Mouse (Mus musculus) hindbrain, embryonic 10.5 days (tissue): ENCODE results near the gene Erbb3. TPM values are rescaled to one million over a fixed set of nuclear protein-coding genes. Genes with fewer than 3 reads are reported as not detected.
"Not testable (repeated sequence)": the region's sequence is repeated elsewhere in the genome, so short reads cannot be mapped to it uniquely, and the experiment has no call there.

ENCODE experiments used
- DNase-seq: peaks from one replicate; pipeline ENCODE4 v3.0.0-alpha.2; 2017; ENCODE audit warnings: low spot score
- H3K27ac ChIP-seq: fragments of 300-500 bp; sonication (generic); 2 replicates; pipeline ENCODE4 v1.5.1; 2016; ENCODE audit warnings: mild to moderate bottlenecking, moderate library complexity
- H3K27me3 ChIP-seq: fragments of 300-500 bp; sonication (generic); 2 replicates; pipeline ENCODE4 v1.6.1; 2016; ENCODE audit warnings: mild to moderate bottlenecking; ENCODE audit not compliant: poor library complexity, insufficient read depth, severe bottlenecking
- H3K36me3 ChIP-seq: fragments of 300-500 bp; sonication (generic); 2 replicates; pipeline ENCODE4 v1.6.1; 2016; ENCODE audit warnings: mild to moderate bottlenecking, moderate library complexity
- H3K4me1 ChIP-seq: fragments of 300-500 bp; sonication (generic); replicated peaks from 2 replicates; pipeline ENCODE4 v1.6.1; 2016; ENCODE audit warnings: mild to moderate bottlenecking
- H3K4me3 ChIP-seq: fragments of 300-500 bp; sonication (generic); 2 replicates; pipeline ENCODE4 v1.5.1; 2016; ENCODE audit warnings: mild to moderate bottlenecking, moderate library complexity
- H3K9me3 ChIP-seq: fragments of 300-500 bp; sonication (generic); 2 replicates; pipeline ENCODE4 v1.6.1; 2016; ENCODE audit warnings: mild to moderate bottlenecking, moderate library complexity
- WGBS: fragments of 180-500 bp; shearing (Covaris S2); methylation state at CpG from one replicate; pipeline ENCODE4 v1.1.7; 2016; 5-methylcytosine and 5-hydroxymethylcytosine counted together
- polyA plus RNA-seq: library from polyadenylated mRNA; unstranded; fragments of >200 nt; fragmentation: Nextera tagmentation; extraction: Ambion mirVana; gene quantifications from 2 replicates; pipeline ENCODE4 v1.2.1, GENCODE M21; 2016

Erbb3 gene
- polyA plus RNA-seq, 1 experiment from 2014 or later = 5.0 TPM

GRCm38 (mm10) chr10:128578330-128578729 lies 11.1 kb downstream of the Erbb3 start:
- WGBS = 80% methylated on average over 11 of the region's 11 CpGs
- Histone ChIP-seq H3K27ac (no peak overlapping the region), H3K36me3 (peaks cover 3% of the 10 kb centered on the region; the same call in 1 of the 2 replicates), H3K4me1 (no peaks in the 10 kb centered on the region; the same call in 1 of the 2 replicates), H3K9me3 (0 out of 2 replicates have a peak, but pooled peaks cover 2% of the 10 kb centered on the region), H3K27me3 (peaks cover 7% of the 10 kb centered on the region; the same call in 1 of the 2 replicates), H3K4me3 (no peak overlapping the region)
- DNase-seq = no peak

- H3K4me3 ChIP-seq = no peak overlapping the region
- 0 out of 2 replicates have a peak, but pooled peaks cover 2% of the 10 kb centered on the region for H3K9me3 ChIP-seq
- WGBS = 94% methylated on average over 2 of the region's 2 CpGs
Observed at GRCm38 (mm10) chr10:128575063-128575462, 14.4 kb downstream of the Erbb3 start.

GRCm38 (mm10) chr10:128565788-128566531 lies 23.5 kb downstream of the Erbb3 start, which contains the start of gene Pa2g4:
Pa2g4 (minus strand) TSS chr10:128565987.
- Histone ChIP-seq H3K9me3 (no peaks in the 10 kb centered on the region), H3K27me3 (no peaks in the 10 kb centered on the region), H3K4me3 (peak within 1 kb of the TSS; percentile 98), H3K4me1 (peaks cover 31% of the 10 kb centered on the region), H3K36me3 (peaks cover 31% of the 10 kb centered on the region), H3K27ac (peak within 1 kb of the TSS; percentile 94)
- WGBS = under 1% methylated on average over 58 of the region's 58 CpGs
- DNase-seq = peak; percentile 100

More at GRCm38 (mm10) chr10:128575063-128575462, 14.4 kb downstream of the Erbb3 start:
- Histone ChIP-seq H3K36me3 (peaks cover 3% of the 10 kb centered on the region; the same call in 1 of the 2 replicates), H3K27ac (no peak overlapping the region), H3K4me1 (no peaks in the 10 kb centered on the region; the same call in 1 of the 2 replicates), H3K27me3 (no peaks in the 10 kb centered on the region)
- no peak for DNase-seq

- WGBS = under 1% methylated on average over 46 of the region's 46 CpGs
- Histone ChIP-seq H3K27ac (peak overlapping the region; percentile 94), H3K36me3 (peaks cover 37% of the 10 kb centered on the region), H3K4me3 (peak overlapping the region; percentile 98), H3K27me3 (no peaks in the 10 kb centered on the region), H3K4me1 (peaks cover 31% of the 10 kb centered on the region), H3K9me3 (no peaks in the 10 kb centered on the region)
- DNase-seq = peak; percentile 61
Observed at GRCm38 (mm10) chr10:128565206-128565787, 24.2 kb downstream of the Erbb3 start.

- Histone ChIP-seq H3K27ac (no peak overlapping the region), H3K9me3 (no peaks in the 10 kb centered on the region), H3K4me1 (peaks cover 31% of the 10 kb centered on the region), H3K27me3 (no peaks in the 10 kb centered on the region), H3K36me3 (peaks cover 55% of the 10 kb centered on the region), H3K4me3 (peak overlapping the region; percentile 98)
- WGBS = 95% methylated on average over 6 of the region's 6 CpGs
- DNase-seq = no peak
Observed at GRCm38 (mm10) chr10:128563544-128563943, 25.9 kb downstream of the Erbb3 start.

- H3K36me3 ChIP-seq = peaks cover 55% of the 10 kb centered on the region
- H3K4me3 ChIP-seq = no peak overlapping the region
- H3K4me1 ChIP-seq = no peaks in the 10 kb centered on the region
- no peak overlapping the region for H3K27ac ChIP-seq
- WGBS = 84% methylated on average over 6 of the region's 6 CpGs
- H3K27me3 ChIP-seq = no peaks in the 10 kb centered on the region
- no peak for DNase-seq
- H3K9me3 ChIP-seq = no peaks in the 10 kb centered on the region
Observed at GRCm38 (mm10) chr10:128556963-128557362, 32.5 kb downstream of the Erbb3 start.

- Histone ChIP-seq H3K36me3 (peaks cover 49% of the 10 kb centered on the region), H3K4me1 (no peaks in the 10 kb centered on the region), H3K27me3 (no peaks in the 10 kb centered on the region), H3K27ac (no peak overlapping the region), H3K4me3 (no peak overlapping the region), H3K9me3 (no peaks in the 10 kb centered on the region)
- DNase-seq = no peak
Observed at GRCm38 (mm10) chr10:128556286-128556685, 33.2 kb downstream of the Erbb3 start.

- H3K4me1 ChIP-seq, H3K27ac ChIP-seq, H3K4me3 ChIP-seq, DNase-seq, H3K9me3 ChIP-seq, H3K27me3 ChIP-seq: not testable (repeated sequence)
- peaks cover 41% of the 10 kb centered on the region for H3K36me3 ChIP-seq
- 93% methylated on average over 1 of the region's 1 CpGs for WGBS
Observed at GRCm38 (mm10) chr10:128555567-128555966, 33.9 kb downstream of the Erbb3 start.

- not testable (repeated sequence) for H3K27me3 ChIP-seq, H3K4me3 ChIP-seq, H3K36me3 ChIP-seq, H3K9me3 ChIP-seq, DNase-seq, H3K27ac ChIP-seq
- peaks cover 19% of the 10 kb centered on the region for H3K4me1 ChIP-seq
- WGBS = 92% methylated on average over 11 of the region's 11 CpGs
Observed at GRCm38 (mm10) chr10:128550144-128550823, 39.2 kb downstream of the Erbb3 start.

- WGBS = 71% methylated on average over 6 of the region's 6 CpGs
- peaks cover 19% of the 10 kb centered on the region for H3K4me1 ChIP-seq
- H3K27me3 ChIP-seq, H3K9me3 ChIP-seq, DNase-seq, H3K27ac ChIP-seq: not testable (repeated sequence)
- peaks cover 14% of the 10 kb centered on the region for H3K36me3 ChIP-seq
- H3K4me3 ChIP-seq = peak overlapping the region; percentile 86
Observed at GRCm38 (mm10) chr10:128549682-128550057, 39.8 kb downstream of the Erbb3 start.

- peak within 1 kb of the TSS; percentile 95 for H3K27ac ChIP-seq
- H3K9me3 ChIP-seq = no peaks in the 10 kb centered on the region
- WGBS = under 1% methylated on average over 31 of the region's 31 CpGs
- no peaks in the 10 kb centered on the region for H3K27me3 ChIP-seq
- H3K4me3 ChIP-seq = peak within 1 kb of the TSS; percentile 86
- H3K4me1 ChIP-seq = peaks cover 21% of the 10 kb centered on the region
- H3K36me3 ChIP-seq = peaks cover 20% of the 10 kb centered on the region
- DNase-seq = peak; percentile 94
Observed at GRCm38 (mm10) chr10:128548947-128549681, 40.3 kb downstream of the Erbb3 start, which contains the start of gene Rpl41. Rpl41 (minus strand) TSS chr10:128549305.

- WGBS = under 1% methylated on average over 30 of the region's 30 CpGs
- DNase-seq = peak; percentile 24
Observed at GRCm38 (mm10) chr10:128548051-128548791, 41.2 kb downstream of the Erbb3 start.

More at GRCm38 (mm10) chr10:128548051-128548791, 41.2 kb downstream of the Erbb3 start:
- H3K4me1 ChIP-seq = peaks cover 30% of the 10 kb centered on the region
- peak overlapping the region; percentile 86 for H3K4me3 ChIP-seq
- peaks cover 29% of the 10 kb centered on the region for H3K36me3 ChIP-seq
- not testable (repeated sequence) for H3K27me3 ChIP-seq, H3K9me3 ChIP-seq
- peak overlapping the region; percentile 95 for H3K27ac ChIP-seq
